Mouse (Mus musculus): ENCODE results near the gene Alox12.

DNA sequence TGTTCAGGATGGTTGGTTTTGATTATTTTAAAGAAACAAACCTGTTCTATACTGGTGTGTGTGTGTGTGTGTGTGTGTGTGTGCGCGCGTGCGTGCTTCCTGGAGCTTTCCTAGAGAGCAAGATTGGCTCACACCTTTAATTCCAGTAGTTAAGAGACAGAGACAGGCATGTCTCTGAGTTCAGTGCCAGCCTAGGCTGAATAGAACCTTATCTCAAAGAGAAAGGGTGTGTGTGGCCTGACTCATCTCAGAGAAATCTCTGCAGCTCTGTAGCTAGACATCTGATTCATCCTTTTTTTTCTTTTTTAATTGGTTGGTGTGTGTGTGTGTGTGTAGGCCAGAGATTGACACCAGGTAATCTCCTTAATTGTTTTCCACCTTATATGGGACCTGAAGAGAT is 3.9 kb upstream of the Alox12 start:
- TF ChIP-seq POLR2A (IDR thresholded peaks at IDR 0.05; ENCODE audit: borderline replicate concordance, control insufficient read depth, low read depth, low read length) (no peak), CTCF (IDR thresholded peaks at IDR 0.05; ENCODE audit: control insufficient read depth, insufficient read depth, low read length) (no peak)
